Mouse (Mus musculus) intestine, embryonic 14.5 days (tissue): ENCODE data around the gene Mogs. TPM values are rescaled to one million over a fixed set of nuclear protein-coding genes. Genes with fewer than 3 reads are reported as not detected.

Experiments
- ATAC-seq: fragments of 200-750 bp; cut with Nextera tagmentation; replicated peaks from 2 replicates; pipeline ENCODE4 v1.8.0; 2017; ENCODE audit warnings: low read depth, moderate number of reproducible peaks, moderate TSS enrichment, moderate library complexity; ENCODE audit not compliant: low FRiP score, low TSS enrichment
- DNase-seq: peaks from one replicate; pipeline ENCODE4 v3.0.0-alpha.2; 2018; ENCODE audit warnings: low spot score
- H3K27ac ChIP-seq: fragments of 300-500 bp; sonication (generic); 2 replicates; pipeline ENCODE4 v1.5.1; 2014; ENCODE audit warnings: low read depth, mild to moderate bottlenecking, control low read depth
- H3K27me3 ChIP-seq: fragments of 300-500 bp; sonication (generic); replicated peaks from 2 replicates; pipeline ENCODE4 v1.6.1; 2014; ENCODE audit warnings: low read length, control low read depth; ENCODE audit not compliant: control insufficient read depth, insufficient read depth
- H3K36me3 ChIP-seq: fragments of 300-500 bp; sonication (generic); 2 replicates; pipeline ENCODE4 v1.6.1; 2014; ENCODE audit warnings: low read length, control low read depth; ENCODE audit not compliant: control insufficient read depth, insufficient read depth
- H3K4me1 ChIP-seq: fragments of 300-500 bp; sonication (generic); replicated peaks from 2 replicates; pipeline ENCODE4 v1.6.1; 2014; ENCODE audit warnings: low read length, control low read depth, mixed read lengths; ENCODE audit not compliant: control insufficient read depth, insufficient read depth
- H3K4me2 ChIP-seq: fragments of 300-500 bp; sonication (generic); 2 replicates; pipeline ENCODE4 v1.6.1; 2014; ENCODE audit warnings: low read length
- H3K4me3 ChIP-seq: fragments of 300-500 bp; sonication (generic); 2 replicates; pipeline ENCODE4 v1.5.1; 2014; ENCODE audit warnings: low read depth, low read length, control low read depth, mixed read lengths
- H3K9ac ChIP-seq: fragments of 300-500 bp; sonication (generic); 2 replicates; pipeline ENCODE4 v1.6.1; 2014; ENCODE audit warnings: mild to moderate bottlenecking, low read length
- H3K9me3 ChIP-seq: fragments of 300-500 bp; sonication (generic); 2 replicates; pipeline ENCODE4 v1.6.1; 2016; ENCODE audit warnings: low read length, control low read depth; ENCODE audit not compliant: control insufficient read depth
- WGBS: fragments of 180-500 bp; shearing (Covaris S2); extraction: QIAGEN DNeasy Blood & Tissue Kit; methylation state at CpG from one replicate; pipeline ENCODE4 v1.1.7; 2014; 5-methylcytosine and 5-hydroxymethylcytosine counted together
- polyA plus RNA-seq: library from polyadenylated mRNA; unstranded; fragments of >200 nt; fragmentation: Nextera tagmentation; extraction: Ambion mirVana; gene quantifications from 2 replicates; pipeline ENCODE4 v1.2.1, GENCODE M21; 2014

Gene Mogs
- polyA plus RNA-seq = 39.7 and 60.0 TPM in 2 replicates

- peaks cover 46% of the 10 kb centered on the region for H3K36me3 ChIP-seq
- DNase-seq = peak; percentile 92
- peak within 1 kb of the TSS; percentile 79 for H3K4me3 ChIP-seq
- ATAC-seq = peak; percentile 88
- H3K9me3 ChIP-seq = no peaks in the 10 kb centered on the region
- peaks cover 21% of the 10 kb centered on the region for H3K4me1 ChIP-seq
- H3K4me2 ChIP-seq = peak within 1 kb of the TSS; percentile 95
- under 1% methylated on average over 55 of the region's 58 CpGs for WGBS
- peak within 1 kb of the TSS; percentile 76 for H3K27ac ChIP-seq
- H3K9ac ChIP-seq = peak within 1 kb of the TSS; percentile 80
- no peaks in the 10 kb centered on the region for H3K27me3 ChIP-seq
Observed at GRCm38 (mm10) chr6:83115011-83115671, at the start of gene Mogs. TSS of gene Mogs (plus strand) at chr6:83115496.

- H3K4me2 ChIP-seq = no peak overlapping the region
- 39% methylated on average over 8 of the region's 8 CpGs for WGBS
- ATAC-seq = no peak
- H3K36me3 ChIP-seq = no peaks in the 10 kb centered on the region
- H3K9ac ChIP-seq = no peak overlapping the region
- DNase-seq = no peak
- no peaks in the 10 kb centered on the region; the same call in 1 of the 2 replicates for H3K4me1 ChIP-seq
- peaks cover 97% of the 10 kb centered on the region for H3K27me3 ChIP-seq
- H3K27ac ChIP-seq = no peak overlapping the region
- no peaks in the 10 kb centered on the region for H3K9me3 ChIP-seq
- H3K4me3 ChIP-seq = no peak overlapping the region
Observed at GRCm38 (mm10) chr6:83065995-83066394, 49.3 kb upstream of the Mogs start.

GRCm38 (mm10) chr6:83066441-83066840, 48.9 kb upstream of the Mogs start:
- H3K4me2 ChIP-seq = no peak overlapping the region
- ATAC-seq = no peak
- H3K27me3 ChIP-seq = peaks cover 100% of the 10 kb centered on the region
- no peak for DNase-seq
- WGBS = 33% methylated on average over 6 of the region's 6 CpGs
- H3K9ac ChIP-seq = no peak overlapping the region
- no peak overlapping the region for H3K27ac ChIP-seq
- H3K9me3 ChIP-seq = no peaks in the 10 kb centered on the region
- H3K4me1 ChIP-seq = no peaks in the 10 kb centered on the region; the same call in none of the 2 replicates
- no peak overlapping the region for H3K4me3 ChIP-seq
- no peaks in the 10 kb centered on the region for H3K36me3 ChIP-seq

GRCm38 (mm10) chr6:83068221-83068620, 47.1 kb upstream of the Mogs start:
- 7% methylated on average over 8 of the region's 8 CpGs for WGBS
- peak overlapping the region; percentile 36; the same call in 1 of the 2 replicates for H3K4me2 ChIP-seq
- peak overlapping the region; percentile 24 for H3K4me3 ChIP-seq
- H3K9me3 ChIP-seq = no peaks in the 10 kb centered on the region
- no peak overlapping the region for H3K27ac ChIP-seq
- no peak overlapping the region for H3K9ac ChIP-seq
- H3K4me1 ChIP-seq = no peaks in the 10 kb centered on the region; the same call in none of the 2 replicates
- H3K27me3 ChIP-seq = peaks cover 99% of the 10 kb centered on the region
- H3K36me3 ChIP-seq = no peaks in the 10 kb centered on the region
- ATAC-seq = no peak
- no peak for DNase-seq

GRCm38 (mm10) chr6:83068706-83069487, 46.4 kb upstream of the Mogs start:
- Histone ChIP-seq H3K27me3 (peaks cover 98% of the 10 kb centered on the region), H3K4me1 (no peaks in the 10 kb centered on the region; the same call in none of the 2 replicates), H3K9ac (no peak overlapping the region; the same call in 1 of the 2 replicates), H3K9me3 (no peaks in the 10 kb centered on the region), H3K4me3 (peak overlapping the region; percentile 24), H3K4me2 (peak overlapping the region; percentile 36), H3K27ac (no peak overlapping the region), H3K36me3 (no peaks in the 10 kb centered on the region)
- under 1% methylated on average over 80 of the region's 81 CpGs for whole genome bisulfite sequencing
- DNase-seq = no peak
- ATAC-seq = no peak

GRCm38 (mm10) chr6:83069488-83070246, 45.6 kb upstream of the Mogs start:
- H3K4me1 ChIP-seq = no peaks in the 10 kb centered on the region; the same call in none of the 2 replicates
- H3K9ac ChIP-seq = peak overlapping the region; percentile 15
- ATAC-seq = peak; percentile 25
- no peak overlapping the region for H3K27ac ChIP-seq
- no peaks in the 10 kb centered on the region for H3K36me3 ChIP-seq
- WGBS = 2% methylated on average over 68 of the region's 69 CpGs
- H3K4me3 ChIP-seq = peak overlapping the region; percentile 24
- H3K4me2 ChIP-seq = no peak overlapping the region
- no peaks in the 10 kb centered on the region for H3K9me3 ChIP-seq
- peak; percentile 74 for DNase-seq
- H3K27me3 ChIP-seq = peaks cover 98% of the 10 kb centered on the region

GRCm38 (mm10) chr6:83070247-83070310, 45.2 kb upstream of the Mogs start, which contains the start of gene Tlx2:
TSS of gene Tlx2 (minus strand) at chr6:83070293.
- peak within 1 kb of the TSS; percentile 34; the same call in 1 of the 2 replicates for H3K27ac ChIP-seq
- H3K36me3 ChIP-seq = no peaks in the 10 kb centered on the region
- no peaks in the 10 kb centered on the region; the same call in none of the 2 replicates for H3K4me1 ChIP-seq
- peak within 1 kb of the TSS; percentile 15 for H3K9ac ChIP-seq
- no peak within 1 kb of the TSS for H3K4me2 ChIP-seq
- ATAC-seq (no peak), DNase-seq (no peak)
- H3K9me3 ChIP-seq = no peaks in the 10 kb centered on the region
- 0% methylated on average over 10 of the region's 10 CpGs for WGBS
- H3K4me3 ChIP-seq = peak within 1 kb of the TSS; percentile 24
- H3K27me3 ChIP-seq = peaks cover 98% of the 10 kb centered on the region

- H3K9ac ChIP-seq = no peak overlapping the region
- H3K4me1 ChIP-seq = no peaks in the 10 kb centered on the region; the same call in none of the 2 replicates
- peaks cover 98% of the 10 kb centered on the region for H3K27me3 ChIP-seq
- H3K4me3 ChIP-seq = peak overlapping the region; percentile 24
- peak; percentile 53 for ATAC-seq
- H3K36me3 ChIP-seq = no peaks in the 10 kb centered on the region
- H3K27ac ChIP-seq = peak overlapping the region; percentile 34; the same call in 1 of the 2 replicates
- no peaks in the 10 kb centered on the region for H3K9me3 ChIP-seq
- no peak overlapping the region for H3K4me2 ChIP-seq
- WGBS = under 1% methylated on average over 53 of the region's 58 CpGs
- DNase-seq = peak; percentile 90
Observed at GRCm38 (mm10) chr6:83070311-83071219, 44.7 kb upstream of the Mogs start.
